Mouse (Mus musculus) limb, embryonic 14.5 days (tissue): ENCODE data around the gene Lemd1. TPM values are rescaled to one million over a fixed set of nuclear protein-coding genes. Genes with fewer than 3 reads are reported as not detected.
"Not testable (repeated sequence)": the region's sequence is repeated elsewhere in the genome, so short reads cannot be mapped to it uniquely, and the experiment has no call there.

Experiments used
- ATAC-seq: fragments of 200-750 bp; cut with Nextera tagmentation; 2 replicates; pipeline ENCODE4 v1.8.0; 2017; ENCODE audit warnings: low read depth, moderate number of reproducible peaks, moderate TSS enrichment; ENCODE audit not compliant: low FRiP score
- DNase-seq: peaks from one replicate; pipeline ENCODE4 v3.0.0-alpha.2; 2015; ENCODE audit warnings: low spot score
- H3K27ac ChIP-seq: fragments of 300-500 bp; sonication (generic); replicated peaks from 2 replicates; pipeline ENCODE4 v1.5.1; 2014; ENCODE audit warnings: low read depth, mild to moderate bottlenecking, low read length, moderate library complexity, mixed read lengths
- H3K27me3 ChIP-seq: fragments of 300-500 bp; sonication (generic); 2 replicates; pipeline ENCODE4 v1.6.1; 2014; ENCODE audit warnings: low read length, mixed read lengths; ENCODE audit not compliant: control insufficient read depth, insufficient read depth
- H3K36me3 ChIP-seq: fragments of 300-500 bp; sonication (generic); 2 replicates; pipeline ENCODE4 v1.6.1; 2014; ENCODE audit warnings: mild to moderate bottlenecking, low read length, moderate library complexity, mixed read lengths; ENCODE audit not compliant: control insufficient read depth, insufficient read depth
- H3K4me1 ChIP-seq: fragments of 300-500 bp; sonication (generic); 2 replicates; pipeline ENCODE4 v1.6.1; 2014; ENCODE audit warnings: antibody characterized with exemption, low read length, mixed read lengths; ENCODE audit not compliant: control insufficient read depth, insufficient read depth
- H3K4me2 ChIP-seq: fragments of 300-500 bp; sonication (generic); replicated peaks from 2 replicates; pipeline ENCODE4 v1.6.1; 2014; ENCODE audit warnings: low read depth, mild to moderate bottlenecking, low read length, moderate library complexity; ENCODE audit not compliant: severe bottlenecking
- H3K4me3 ChIP-seq: fragments of 300-500 bp; sonication (generic); replicated peaks from 2 replicates; pipeline ENCODE4 v1.5.1; 2014; ENCODE audit warnings: low read length
- H3K9ac ChIP-seq: fragments of 300-500 bp; sonication (generic); 2 replicates; pipeline ENCODE4 v1.6.1; 2014; ENCODE audit warnings: mild to moderate bottlenecking, low read depth, low read length, moderate library complexity; ENCODE audit not compliant: severe bottlenecking
- H3K9me3 ChIP-seq: fragments of 300-500 bp; sonication (generic); 2 replicates; pipeline ENCODE4 v1.6.1; 2016; ENCODE audit warnings: low read length; ENCODE audit not compliant: control insufficient read depth
- POLR2A ChIP-seq: fragments of 200-500 bp; IDR thresholded peaks from 2 replicates; pipeline ENCODE4 v1.8.0; 2012; ENCODE audit warnings: inconsistent platforms, mild to moderate bottlenecking, moderate library complexity, borderline replicate concordance; ENCODE audit not compliant: insufficient read depth, insufficient read length; ENCODE audit errors: extremely low read depth
- whole genome bisulfite sequencing: fragments of 180-500 bp; shearing (Covaris S2); extraction: QIAGEN DNeasy Blood & Tissue Kit; methylation state at CpG from one replicate; pipeline ENCODE4 v1.1.7; 2014; 5-methylcytosine and 5-hydroxymethylcytosine counted together
- polyA plus RNA-seq, 2 experiments: library from polyadenylated mRNA; depleted of rRNA in 1 of 2; stranded (reverse) in 1 of 2; unstranded in 1 of 2; fragments of >200 nt; fragmentation: Nextera tagmentation in 1 of 2; extraction: Ambion mirVana in 1 of 2; gene quantifications; 2 replicates each; pipeline versions ENCODE4 v1.2.1 to v1.2.3; 2012 to 2014

The Lemd1 gene
- polyA plus RNA-seq, 2 experiments, result 0.91 to 0.94 TPM

GRCm38 (mm10) chr1:132157808-132158207 is 33.4 kb upstream of the Lemd1 start:
- no peak for TF ChIP-seq POLR2A
- Histone ChIP-seq H3K9ac (no peak overlapping the region), H3K4me3 (no peak overlapping the region)

DNA sequence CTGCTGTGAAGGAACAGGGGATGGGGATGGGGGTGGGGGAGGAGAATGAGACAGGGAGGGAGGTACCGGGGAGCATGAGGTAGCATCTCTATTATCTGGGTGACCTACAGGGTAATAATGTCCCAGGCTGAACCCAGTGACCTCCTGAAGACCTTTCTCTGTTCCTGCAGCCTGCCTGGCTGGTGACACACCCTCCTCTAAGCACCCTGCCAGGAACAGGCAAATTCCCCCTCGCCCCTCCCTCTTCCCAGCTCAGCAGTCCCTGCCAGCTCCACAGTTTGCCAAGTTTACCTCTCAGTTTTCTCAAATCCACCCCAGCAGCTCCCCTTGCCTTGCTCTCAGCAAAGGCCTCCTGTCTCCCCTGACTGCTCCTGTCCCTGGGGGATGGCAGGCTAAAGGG is 32.5 kb upstream of the Lemd1 start:
- Histone ChIP-seq H3K9me3 (no peaks in the 10 kb centered on the region), H3K27me3 (no peaks in the 10 kb centered on the region), H3K27ac (no peak overlapping the region), H3K4me2 (no peak overlapping the region), H3K36me3 (no peaks in the 10 kb centered on the region), H3K9ac (no peak overlapping the region), H3K4me1 (peaks cover 6% of the 10 kb centered on the region; the same call in 1 of the 2 replicates), H3K4me3 (no peak overlapping the region)
- no peak for TF ChIP-seq POLR2A
- no peak for ATAC-seq
- 26% methylated on average over 2 of the region's 2 CpGs for WGBS
- DNase-seq, result peak; percentile 26

More at GRCm38 (mm10) chr1:132157808-132158207, 33.4 kb upstream of the Lemd1 start:
- DNase-seq (no peak), ATAC-seq (no peak)
- Histone ChIP-seq H3K4me2 (peak overlapping the region; percentile 38; the same call in 1 of the 2 replicates), H3K27ac (no peak overlapping the region), H3K9me3 (no peaks in the 10 kb centered on the region), H3K4me1 (peaks cover 6% of the 10 kb centered on the region; the same call in 1 of the 2 replicates), H3K36me3 (no peaks in the 10 kb centered on the region), H3K27me3 (no peaks in the 10 kb centered on the region)
- WGBS, result 23% methylated on average over 7 of the region's 7 CpGs

GRCm38 (mm10) chr1:132159681-132160080 is 31.6 kb upstream of the Lemd1 start:
- 68% methylated on average over 4 of the region's 4 CpGs for WGBS
- Histone ChIP-seq H3K36me3 (no peaks in the 10 kb centered on the region), H3K9me3 (no peaks in the 10 kb centered on the region), H3K27me3 (no peaks in the 10 kb centered on the region), H3K4me3 (no peak overlapping the region), H3K4me2 (no peak overlapping the region), H3K4me1 (peaks cover 6% of the 10 kb centered on the region; the same call in 1 of the 2 replicates), H3K9ac (no peak overlapping the region), H3K27ac (no peak overlapping the region)
- ATAC-seq, result no peak
- TF ChIP-seq POLR2A, result no peak
- no peak for DNase-seq

GRCm38 (mm10) chr1:132161211-132161880 is 29.9 kb upstream of the Lemd1 start:
- TF ChIP-seq POLR2A, result no peak
- Histone ChIP-seq H3K4me3 (no peak overlapping the region), H3K4me1 (peaks cover 6% of the 10 kb centered on the region; the same call in 1 of the 2 replicates), H3K9me3 (no peaks in the 10 kb centered on the region), H3K4me2 (no peak overlapping the region), H3K27me3 (no peaks in the 10 kb centered on the region), H3K27ac (no peak overlapping the region), H3K9ac (no peak overlapping the region), H3K36me3 (no peaks in the 10 kb centered on the region)
- 52% methylated on average over 7 of the region's 7 CpGs for WGBS
- no peak for ATAC-seq
- no peak for DNase-seq

DNA sequence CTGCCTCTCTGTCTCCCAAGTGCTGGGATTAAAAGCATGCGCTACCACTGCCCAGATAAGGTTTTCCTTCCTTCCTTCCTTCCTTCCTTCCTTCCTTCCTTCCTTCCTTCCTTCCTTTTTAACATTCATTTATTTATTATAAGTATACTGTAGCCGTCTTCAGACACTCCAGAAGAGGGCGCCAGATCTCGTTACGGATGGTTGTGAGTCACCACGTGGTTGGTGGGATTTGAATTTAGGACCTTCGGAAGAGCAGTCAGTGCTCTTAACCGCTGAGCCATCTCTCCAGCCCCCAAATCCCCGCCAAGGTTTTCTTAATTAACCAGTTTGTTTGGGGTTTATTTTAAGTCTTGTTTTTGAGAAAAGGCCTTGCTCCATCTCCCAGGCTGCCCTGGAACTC is 28.6 kb upstream of the Lemd1 start:
- not testable (repeated sequence) for H3K9ac ChIP-seq, H3K27ac ChIP-seq, H3K4me3 ChIP-seq, H3K9me3 ChIP-seq, H3K27me3 ChIP-seq, H3K4me1 ChIP-seq, DNase-seq, H3K36me3 ChIP-seq, H3K4me2 ChIP-seq, ATAC-seq
- 52% methylated on average over 9 of the region's 9 CpGs for WGBS
